Mouse (Mus musculus): Measurements from ENCODE around the gene Mrtfa. TPM values are rescaled to one million over a fixed set of nuclear protein-coding genes. Genes with fewer than 3 reads are reported as not detected.

The Mrtfa gene
- polyA plus RNA-seq, 1 experiment from 2014 or later, result 21.2 TPM

DNA sequence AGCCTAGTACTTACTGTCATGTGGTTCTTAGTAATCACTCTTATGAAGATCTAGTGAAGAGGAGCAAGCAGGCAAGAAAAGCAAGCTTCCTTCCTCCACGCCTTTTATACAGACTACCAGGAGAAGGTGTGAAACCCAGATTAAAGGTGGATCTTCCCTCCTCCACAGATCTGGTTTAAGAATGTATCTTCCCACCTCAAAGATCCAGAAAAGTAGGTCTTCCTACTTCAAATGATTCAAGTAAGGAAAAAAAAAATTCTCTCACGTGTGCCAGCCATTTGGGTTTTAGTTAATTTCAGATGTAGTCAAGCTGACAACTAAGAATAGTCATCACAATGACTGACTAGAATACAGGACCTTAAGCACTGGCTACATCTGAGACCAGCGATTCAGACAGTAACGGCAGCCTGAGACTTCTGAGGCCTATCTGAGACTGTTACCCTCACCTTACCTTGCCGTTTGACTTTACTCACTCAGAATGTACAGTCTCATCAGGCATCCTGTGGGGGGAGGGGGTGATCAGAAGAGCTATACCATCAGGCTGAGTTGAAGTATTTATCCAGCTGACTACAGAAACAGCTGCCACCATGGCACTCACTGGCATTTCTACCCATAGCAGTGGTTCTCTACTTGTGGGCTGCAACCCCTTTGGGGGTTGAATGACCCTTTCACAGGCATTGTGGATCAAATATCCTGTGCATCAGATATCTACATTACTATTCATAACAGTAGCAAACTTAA, 121.7 kb downstream of the Mrtfa start:
- Histone ChIP-seq H3K9me3 (replicated peaks) (no peaks in the 10 kb centered on the region), H3K27me3 (no peaks in the 10 kb centered on the region), H3K36me3 (ENCODE audit: poor library complexity, severe bottlenecking) (no peaks in the 10 kb centered on the region), H3K9ac (no peak overlapping the region), H3K27ac (no peak overlapping the region), H3K4me2 (no peak overlapping the region), H3K4me1 (no peaks in the 10 kb centered on the region), H3K4me3 (no peak overlapping the region)
- ATAC-seq, result no peak
- 98% methylated on average over 5 of the region's 5 CpGs for WGBS

DNA sequence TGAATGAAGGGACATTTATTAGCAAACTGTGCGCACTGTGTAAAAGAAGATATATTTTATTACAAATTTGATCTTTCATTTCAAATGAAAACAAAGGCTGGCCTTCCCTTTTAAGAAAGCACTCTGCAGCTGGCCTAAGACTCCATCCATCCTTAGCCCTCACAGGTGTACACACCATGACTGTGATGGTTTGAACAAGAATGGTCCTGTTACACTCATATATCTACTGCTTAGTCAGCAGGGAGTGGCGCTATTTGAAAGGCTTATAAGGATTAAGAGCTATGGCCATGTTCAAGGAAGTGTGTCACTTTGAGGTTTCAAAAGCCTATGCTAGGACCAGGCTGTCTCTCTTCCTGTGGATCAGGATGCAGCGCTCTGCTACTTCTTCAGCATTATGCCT, 122.8 kb downstream of the Mrtfa start:
- Histone ChIP-seq H3K4me1 (peaks cover 3% of the 10 kb centered on the region), H3K9ac (no peak overlapping the region), H3K9me3 (replicated peaks) (no peaks in the 10 kb centered on the region), H3K4me2 (no peak overlapping the region), H3K4me3 (no peak overlapping the region), H3K27ac (no peak overlapping the region), H3K27me3 (no peaks in the 10 kb centered on the region), H3K36me3 (ENCODE audit: poor library complexity, severe bottlenecking) (no peaks in the 10 kb centered on the region)
- 97% methylated on average over 3 of the region's 3 CpGs for WGBS
- no peak for ATAC-seq

DNA sequence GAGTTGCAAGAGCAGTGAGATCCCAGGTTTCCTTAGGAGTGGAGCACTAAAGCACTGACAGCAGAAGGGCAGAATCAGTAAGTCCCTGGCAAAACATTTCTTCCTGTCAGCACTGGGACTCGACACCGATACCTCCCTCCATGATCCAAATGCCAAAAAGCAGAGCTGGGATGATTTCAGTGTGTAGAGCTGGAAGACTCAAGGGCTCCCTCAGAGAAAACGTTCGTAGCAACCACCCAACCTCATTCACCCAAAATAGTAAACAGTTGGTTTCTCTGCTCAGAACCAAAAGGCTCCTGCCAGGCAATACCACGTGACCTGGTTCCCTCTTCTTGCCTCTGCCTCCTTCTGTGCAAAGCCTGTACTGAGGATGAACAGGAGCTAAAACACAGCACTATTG, 123.6 kb downstream of the Mrtfa start:
- Histone ChIP-seq H3K4me2 (no peak overlapping the region), H3K27ac (no peak overlapping the region), H3K4me1 (peaks cover 10% of the 10 kb centered on the region), H3K9me3 (replicated peaks) (no peaks in the 10 kb centered on the region), H3K9ac (no peak overlapping the region), H3K4me3 (no peak overlapping the region), H3K36me3 (ENCODE audit: poor library complexity, severe bottlenecking) (no peaks in the 10 kb centered on the region), H3K27me3 (no peaks in the 10 kb centered on the region)
- 83% methylated on average over 5 of the region's 5 CpGs for WGBS
- ATAC-seq, result no peak

GRCm38 (mm10) chr15:81064661-81065060, 125.9 kb downstream of the Mrtfa start:
- H3K36me3 ChIP-seq (ENCODE audit: poor library complexity, severe bottlenecking), result no peaks in the 10 kb centered on the region
- no peak overlapping the region for H3K27ac ChIP-seq
- H3K9ac ChIP-seq, result no peak overlapping the region
- WGBS, result 92% methylated on average over 4 of the region's 4 CpGs
- no peaks in the 10 kb centered on the region for H3K9me3 ChIP-seq (replicated peaks)
- H3K4me1 ChIP-seq, result peaks cover 11% of the 10 kb centered on the region
- H3K27me3 ChIP-seq, result no peaks in the 10 kb centered on the region
- H3K4me3 ChIP-seq, result no peak overlapping the region
- no peak for ATAC-seq
- H3K4me2 ChIP-seq, result no peak overlapping the region

GRCm38 (mm10) chr15:81064143-81064542, 126.4 kb downstream of the Mrtfa start:
- H3K9ac ChIP-seq, result no peak overlapping the region
- H3K4me2 ChIP-seq, result no peak overlapping the region
- WGBS, result 43% methylated on average over 1 of the region's 1 CpGs
- no peak overlapping the region for H3K27ac ChIP-seq
- peaks cover 11% of the 10 kb centered on the region for H3K4me1 ChIP-seq
- H3K27me3 ChIP-seq, result no peaks in the 10 kb centered on the region
- no peak overlapping the region for H3K4me3 ChIP-seq
- ATAC-seq, result no peak
- no peaks in the 10 kb centered on the region for H3K9me3 ChIP-seq (replicated peaks)
- H3K36me3 ChIP-seq (ENCODE audit: poor library complexity, severe bottlenecking), result no peaks in the 10 kb centered on the region

GRCm38 (mm10) chr15:81062616-81063015, 127.9 kb downstream of the Mrtfa start:
- no peaks in the 10 kb centered on the region for H3K36me3 ChIP-seq (ENCODE audit: poor library complexity, severe bottlenecking)
- no peak overlapping the region for H3K4me2 ChIP-seq
- H3K4me1 ChIP-seq, result peaks cover 11% of the 10 kb centered on the region
- H3K27me3 ChIP-seq, result no peaks in the 10 kb centered on the region
- H3K27ac ChIP-seq, result 0 out of 2 replicates have a peak overlapping the region, but pooled peaks have one; percentile 6
- no peak for ATAC-seq
- no peak overlapping the region for H3K4me3 ChIP-seq
- no peak overlapping the region for H3K9ac ChIP-seq
- H3K9me3 ChIP-seq (replicated peaks), result no peaks in the 10 kb centered on the region
- WGBS, result 66% methylated on average over 8 of the region's 8 CpGs

DNA sequence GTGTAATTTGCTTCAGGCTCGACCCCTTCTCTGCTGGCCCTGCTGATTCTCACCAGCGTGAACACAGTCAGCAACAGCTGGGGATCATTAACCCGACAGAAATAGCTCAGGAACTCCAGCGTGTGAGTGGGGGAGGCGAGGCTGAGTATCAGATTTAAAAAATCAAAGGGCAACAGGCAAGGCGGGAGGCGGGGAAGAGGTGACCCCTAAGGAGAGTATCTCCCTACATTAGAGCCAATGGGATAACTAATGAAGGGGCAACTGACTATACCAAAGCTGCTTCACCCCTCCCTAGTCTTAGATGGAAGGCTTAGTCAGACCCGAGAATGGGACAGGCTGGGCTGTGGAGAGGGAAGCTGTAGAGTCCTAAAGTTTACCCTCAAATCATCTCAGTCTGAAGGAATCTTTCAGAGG, 128.4 kb downstream of the Mrtfa start:
- no peaks in the 10 kb centered on the region for H3K36me3 ChIP-seq (ENCODE audit: poor library complexity, severe bottlenecking)
- no peak overlapping the region for H3K4me2 ChIP-seq
- WGBS, result 35% methylated on average over 8 of the region's 8 CpGs
- H3K9ac ChIP-seq, result no peak overlapping the region
- no peak for ATAC-seq
- H3K9me3 ChIP-seq (replicated peaks), result no peaks in the 10 kb centered on the region
- peak overlapping the region; percentile 6; the same call in 1 of the 2 replicates for H3K27ac ChIP-seq
- H3K4me1 ChIP-seq, result peaks cover 11% of the 10 kb centered on the region
- no peak overlapping the region for H3K4me3 ChIP-seq
- no peaks in the 10 kb centered on the region for H3K27me3 ChIP-seq

DNA sequence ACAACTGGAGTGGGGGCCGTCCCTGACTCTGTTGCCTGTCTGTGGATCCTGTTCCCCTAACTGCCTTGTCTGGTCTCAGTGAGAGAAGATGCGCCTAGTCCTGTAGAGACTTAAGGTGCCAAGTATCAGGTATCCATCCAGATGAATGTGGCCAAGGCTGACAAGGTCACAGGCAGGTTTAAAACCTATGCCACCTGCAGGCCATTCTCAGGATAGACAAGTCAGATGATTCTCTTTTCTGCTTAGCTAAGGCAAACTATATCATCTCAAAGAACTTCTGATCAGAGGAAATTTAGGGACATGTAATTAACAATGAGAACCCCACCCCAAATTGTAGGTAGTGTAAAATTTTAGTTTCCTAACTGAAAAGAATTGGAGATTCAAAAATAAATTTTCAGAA, 129.6 kb downstream of the Mrtfa start:
- H3K27ac ChIP-seq, result no peak overlapping the region
- no peak overlapping the region for H3K4me3 ChIP-seq
- H3K27me3 ChIP-seq, result no peaks in the 10 kb centered on the region
- H3K9me3 ChIP-seq (replicated peaks), result no peaks in the 10 kb centered on the region
- H3K36me3 ChIP-seq (ENCODE audit: poor library complexity, severe bottlenecking), result no peaks in the 10 kb centered on the region
- 91% methylated on average over 2 of the region's 2 CpGs for WGBS
- no peak overlapping the region for H3K4me2 ChIP-seq
- no peak for ATAC-seq
- no peak overlapping the region for H3K9ac ChIP-seq
- peaks cover 11% of the 10 kb centered on the region for H3K4me1 ChIP-seq

- Histone ChIP-seq H3K4me3 (no peak overlapping the region), H3K27ac (no peak overlapping the region), H3K4me2 (no peak overlapping the region), H3K27me3 (no peaks in the 10 kb centered on the region), H3K9me3 (replicated peaks) (no peaks in the 10 kb centered on the region), H3K36me3 (ENCODE audit: poor library complexity, severe bottlenecking) (no peaks in the 10 kb centered on the region), H3K4me1 (peaks cover 8% of the 10 kb centered on the region), H3K9ac (no peak overlapping the region)
- no peak for ATAC-seq
- 90% methylated on average over 5 of the region's 5 CpGs for WGBS
These were observed 132.8 kb downstream of the Mrtfa start for GRCm38 (mm10) chr15:81057736-81058135.

DNA sequence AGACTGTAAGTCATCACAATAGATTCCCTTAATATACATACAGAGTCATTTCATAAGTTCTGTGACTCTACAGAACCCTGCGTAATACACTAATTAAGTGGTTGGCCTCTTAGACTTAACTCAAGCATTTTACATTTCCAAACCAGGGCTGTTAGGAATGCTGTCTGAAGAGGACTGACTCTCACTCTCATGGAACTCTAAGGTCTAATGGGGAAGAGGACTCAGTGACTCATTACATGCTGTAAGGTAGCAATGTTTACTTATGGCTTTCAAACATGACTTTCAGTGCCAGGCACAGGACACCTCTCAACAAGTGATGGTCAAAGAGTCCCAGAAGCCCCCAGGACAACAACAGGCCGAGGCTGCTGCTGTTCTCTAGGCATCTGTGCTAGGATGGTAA, 135.1 kb downstream of the Mrtfa start:
- Histone ChIP-seq H3K4me2 (no peak overlapping the region), H3K9ac (no peak overlapping the region), H3K27ac (no peak overlapping the region), H3K4me1 (no peaks in the 10 kb centered on the region), H3K9me3 (replicated peaks) (no peaks in the 10 kb centered on the region), H3K36me3 (ENCODE audit: poor library complexity, severe bottlenecking) (no peaks in the 10 kb centered on the region), H3K4me3 (no peak overlapping the region), H3K27me3 (no peaks in the 10 kb centered on the region)
- 95% methylated on average over 2 of the region's 2 CpGs for WGBS
- no peak for ATAC-seq

GRCm38 (mm10) chr15:81052491-81052890, 138.1 kb downstream of the Mrtfa start:
- ATAC-seq, result no peak
- Histone ChIP-seq H3K9ac (no peak overlapping the region), H3K9me3 (replicated peaks) (no peaks in the 10 kb centered on the region), H3K4me1 (0 out of 2 replicates have a peak, but pooled peaks cover 2% of the 10 kb centered on the region), H3K36me3 (ENCODE audit: poor library complexity, severe bottlenecking) (no peaks in the 10 kb centered on the region), H3K27ac (no peak overlapping the region), H3K4me2 (no peak overlapping the region), H3K27me3 (no peaks in the 10 kb centered on the region), H3K4me3 (no peak overlapping the region)
- 95% methylated on average over 5 of the region's 5 CpGs for WGBS

DNA sequence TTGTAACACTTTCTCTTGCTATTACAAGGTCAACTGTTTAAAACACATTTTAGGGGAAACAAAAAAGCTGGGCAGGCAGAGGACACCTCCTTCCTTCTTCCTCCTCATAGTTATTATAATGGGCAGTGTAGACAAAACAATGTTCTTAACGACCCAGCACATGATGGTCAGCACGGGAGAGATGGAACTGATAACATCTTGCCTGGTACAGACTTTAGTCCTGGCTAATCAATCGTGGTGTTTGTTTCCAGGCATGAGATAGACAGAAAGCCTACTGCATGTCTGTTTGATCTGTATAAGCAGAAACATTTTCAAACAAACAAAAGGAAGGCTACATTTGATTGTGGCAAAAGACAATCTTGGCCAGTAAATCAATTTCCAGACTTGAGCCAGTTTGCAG, 140.1 kb downstream of the Mrtfa start:
- Histone ChIP-seq H3K27me3 (no peaks in the 10 kb centered on the region), H3K4me1 (0 out of 2 replicates have a peak, but pooled peaks cover 3% of the 10 kb centered on the region), H3K27ac (no peak overlapping the region), H3K4me3 (no peak overlapping the region), H3K9ac (no peak overlapping the region), H3K9me3 (replicated peaks) (no peaks in the 10 kb centered on the region), H3K36me3 (ENCODE audit: poor library complexity, severe bottlenecking) (no peaks in the 10 kb centered on the region), H3K4me2 (no peak overlapping the region)
- WGBS, result 64% methylated on average over 3 of the region's 3 CpGs
- ATAC-seq, result no peak
